In genomic region chr15:6883816-6884215, GRCm38 (mm10) we compare ENCODE assay signal across 8 mouse cellular contexts. TPM values are rescaled to one million over a fixed set of nuclear protein-coding genes. Genes with fewer than 3 reads are reported as not detected.
DNase-seq lines count a peak whose midpoint lies in the region; ATAC-seq and TF ChIP-seq lines count a peak whose summit lies in the region.

No protein-coding gene starts in this region.

- DNase-seq in heart, adult 2 months = peak; percentile 62 to 79
- peak; percentile 47 for DNase-seq in 416B (ENCODE audit: low read depth)
- DNase-seq in adrenal gland, adult 2 months = peak; percentile 64
- DNase-seq in embryo, embryonic 10 days (ENCODE audit: low spot score) = peak; percentile 26
- DNase-seq in kidney, postnatal 4 days = peak; percentile 83 to 85
- peak; percentile 85 for DNase-seq in lung, postnatal 14 days
- peak; percentile 22 for DNase-seq in thymus, postnatal 0 days (ENCODE audit: low spot score)

- peaks cover 2% of the 10 kb centered on the region; the same call in 1 of the 2 replicates for H3K4me1 ChIP-seq in heart, adult 2 months (ENCODE audit: control insufficient read depth, insufficient read depth, low read length)
- peaks cover 7% of the 10 kb centered on the region; the same call in 1 of the 2 replicates for H3K4me1 ChIP-seq in heart, embryonic 12.5 days (replicated peaks)

- no peak overlapping the region for H3K4me2 ChIP-seq in heart, embryonic 12.5 days

- TF ChIP-seq EP300 in heart, adult 2 months (IDR thresholded peaks at IDR 0.05; ENCODE audit: insufficient read depth, low read depth, low read length) = no peak

- intact Hi-C loops in heart, adult 2 months (cut with DNase I) = loop anchor here (1.0 to 2.0 kb wide), 2 partner anchors 23 to 44 kb away; no protein-coding TSS in a partner anchor

- no peak overlapping the region for H3K27ac ChIP-seq in heart, adult 2 months
- H3K27ac ChIP-seq in heart, embryonic 12.5 days (ENCODE audit: poor library complexity, severe bottlenecking) = no peak overlapping the region

- no peak overlapping the region for H3K9ac ChIP-seq in heart, adult 2 months (ENCODE audit: low read depth, low read length)
- no peak overlapping the region for H3K9ac ChIP-seq in heart, embryonic 12.5 days

- no peak for TF ChIP-seq POLR2A in heart, adult 2 months (IDR thresholded peaks at IDR 0.05; ENCODE audit: insufficient read depth, low read depth, low read length)

- H3K79me2 ChIP-seq in heart, adult 2 months (replicated peaks; ENCODE audit: control insufficient read depth, insufficient read depth, low read length) = no peaks in the 10 kb centered on the region

- H3K36me3 ChIP-seq in heart, adult 2 months (ENCODE audit: control insufficient read depth, insufficient read depth, low read length) = no peaks in the 10 kb centered on the region
- no peaks in the 10 kb centered on the region for H3K36me3 ChIP-seq in heart, embryonic 12.5 days

- H3K27me3 ChIP-seq in heart, adult 2 months (ENCODE audit: control insufficient read depth, insufficient read depth, low read length) = no peaks in the 10 kb centered on the region
- no peaks in the 10 kb centered on the region for H3K27me3 ChIP-seq in heart, embryonic 12.5 days (replicated peaks)

- H3K9me3 ChIP-seq in heart, embryonic 12.5 days (replicated peaks) = no peaks in the 10 kb centered on the region

- TF ChIP-seq CTCF in heart, adult 2 months (IDR thresholded peaks at IDR 0.05) = peak; percentile 95

- WGBS in heart, adult 2 months = 50% methylated on average over 5 of the region's 5 CpGs
- 54% methylated on average over 5 of the region's 5 CpGs for WGBS in heart, embryonic 12.5 days

- no peak overlapping the region for H3K4me3 ChIP-seq in heart, adult 2 months
- no peak overlapping the region for H3K4me3 ChIP-seq in heart, embryonic 12.5 days

- no peak for ATAC-seq in heart, embryonic 12.5 days (ENCODE audit: insufficient number of reproducible peaks, low FRiP score)

RNA-seq across cellular contexts. Expression of gene Osmr, which starts 9.0 kb away (rescaled TPM):
- 10 to 100 TPM in 1 of 2 experiments, 1 to 10 TPM in 1; 9.6 to 11.9 TPM for total RNA-seq in heart, adult 2 months (2021)
- 7.5 and 11.2 TPM in 2 replicates for polyA plus RNA-seq in heart, adult 2 months (2012; rRNA removed)
- 2.0 and 2.1 TPM in 2 replicates for polyA plus RNA-seq in heart, embryonic 12.5 days (2016; fragmentation: Nextera tagmentation; extraction: Ambion mirVana)
- total RNA-seq in adrenal gland, adult 2 months (2021) = 1 to 10 TPM; 5.9 to 9.4 TPM
- polyA plus RNA-seq in adrenal gland, adult 2 months (2012; rRNA removed) = 1.2 and 1.5 TPM in 2 replicates
- 5.4 and 6.0 TPM in 2 replicates for polyA plus RNA-seq in thymus, postnatal 0 days (2015; fragmentation: Nextera tagmentation; extraction: Ambion mirVana)

Comparison
In these comparisons a context has a peak if more than half of its experiments do, and no peak if none do; other contexts are left out.
1. DNase-seq: peak in every context shown above with its lines; median percentile 85 in lung, postnatal 14 days; 84 in kidney, postnatal 4 days; 70 in heart, adult 2 months; 64 in adrenal gland, adult 2 months; 47 in 416B; 26 in embryo, embryonic 10 days; 22 in thymus, postnatal 0 days.